Mouse (Mus musculus): ENCODE results near the gene Il1f5.

GRCm38 (mm10) chr2:24317919-24318598 is 41.3 kb downstream of the Il1f5 start:
- no peak for TF ChIP-seq POLR2A (IDR thresholded peaks at IDR 0.05; ENCODE audit: extremely low read depth, insufficient read depth, low read length)
- TF ChIP-seq CTCF (IDR thresholded peaks at IDR 0.05; ENCODE audit: low read depth, low read length): no peak
